Mouse (Mus musculus) myocyte (in vitro differentiated cells): Measurements from ENCODE around the gene Nfatc2. TPM values are rescaled to one million over a fixed set of nuclear protein-coding genes. Genes with fewer than 3 reads are reported as not detected.
A peak's percentile ranks its signal among the peaks of the same experiment; 100 is the strongest.

Experiments used
- H3K27me3 ChIP-seq: one replicate; pipeline ENCODE4 v1.6.1; 2011; ENCODE audit not compliant: control insufficient read depth, insufficient read depth, insufficient read length
- H3K36me3 ChIP-seq: one replicate; pipeline ENCODE4 v1.6.1; 2011; ENCODE audit not compliant: control insufficient read depth, insufficient read depth
- H3K4me2 ChIP-seq: one replicate; pipeline ENCODE4 v1.6.1; 2011; ENCODE audit warnings: low read depth, control low read depth
- H3K4me3 ChIP-seq: one replicate; pipeline ENCODE4 v1.5.1; 2011; ENCODE audit warnings: mild to moderate bottlenecking, control low read depth, moderate library complexity
- H3K79me2 ChIP-seq: one replicate; pipeline ENCODE4 v1.6.1; 2011; ENCODE audit not compliant: control insufficient read depth, insufficient read depth
- H3ac ChIP-seq: one replicate; pipeline ENCODE4 v1.6.1; 2011; ENCODE audit not compliant: control insufficient read depth, insufficient read length
- CEBPB ChIP-seq: IDR thresholded peaks from 2 replicates; pipeline ENCODE4 v1.6.1; 2011; ENCODE audit warnings: mild to moderate bottlenecking, moderate library complexity; ENCODE audit not compliant: poor library complexity, insufficient read depth, severe bottlenecking
- E2F4 ChIP-seq: IDR thresholded peaks from one replicate; pipeline ENCODE4 v1.6.1; 2011; ENCODE audit warnings: mild to moderate bottlenecking, control low read depth, moderate library complexity; ENCODE audit not compliant: insufficient read depth
- MAX ChIP-seq: IDR thresholded peaks from one replicate; pipeline ENCODE4 v1.6.1; 2011; ENCODE audit warnings: low read depth, mild to moderate bottlenecking, control low read depth
- MYOD1 ChIP-seq, 3 experiments: IDR thresholded peaks; one replicate each; pipeline ENCODE4 v1.6.1; 2011; ENCODE audit warnings: control low read depth in 2 of 3, low read depth in 2 of 3, mild to moderate bottlenecking in 2 of 3, moderate library complexity in 1 of 3; ENCODE audit not compliant: insufficient read length in 2 of 3, control insufficient read depth in 1 of 3
- MYOG ChIP-seq, 3 experiments: IDR thresholded peaks; one replicate each; pipeline ENCODE4 v1.6.1; 2011; ENCODE audit warnings: control low read depth in 2 of 3, low read depth in 2 of 3, mild to moderate bottlenecking in 2 of 3; ENCODE audit not compliant: insufficient read length in 2 of 3, control insufficient read depth in 1 of 3, insufficient read depth in 1 of 3
- POLR2A ChIP-seq: IDR thresholded peaks from one replicate; pipeline ENCODE4 v1.6.1; 2011; ENCODE audit warnings: low read depth, mild to moderate bottlenecking, control low read depth, moderate library complexity; ENCODE audit not compliant: insufficient read length
- POLR2AphosphoS2 ChIP-seq: IDR thresholded peaks from one replicate; pipeline ENCODE4 v1.6.1; 2011; ENCODE audit warnings: low read depth, control low read depth; ENCODE audit not compliant: insufficient read length
- REST ChIP-seq: IDR thresholded peaks from one replicate; pipeline ENCODE4 v1.6.1; 2011; ENCODE audit warnings: mild to moderate bottlenecking, control low read depth, moderate library complexity; ENCODE audit not compliant: insufficient read depth, insufficient read length
- SRF ChIP-seq: IDR thresholded peaks from one replicate; pipeline ENCODE4 v1.6.1; 2011; ENCODE audit warnings: low read depth; ENCODE audit not compliant: control insufficient read depth, insufficient read length
- TCF12 ChIP-seq: IDR thresholded peaks from one replicate; pipeline ENCODE4 v1.6.1; 2011; ENCODE audit warnings: mild to moderate bottlenecking, control low read depth; ENCODE audit not compliant: poor library complexity, insufficient read depth, severe bottlenecking
- TCF3 ChIP-seq: IDR thresholded peaks from one replicate; pipeline ENCODE4 v1.6.1; 2011; ENCODE audit warnings: low read depth, control low read depth; ENCODE audit not compliant: insufficient read length
- USF1 ChIP-seq: IDR thresholded peaks from one replicate; pipeline ENCODE4 v1.6.1; 2011; ENCODE audit warnings: low read depth, mild to moderate bottlenecking, control low read depth, moderate library complexity
- polyA plus RNA-seq: library from polyadenylated mRNA; unstranded; fragments of >200 nt; fragmentation: generic; extraction: Trizol; gene quantifications from one replicate; pipeline ENCODE4 v1.2.1, GENCODE M21; 2012; ENCODE audit warnings: missing spikeins

Nfatc2 gene
- polyA plus RNA-seq, 1 experiment, result 0.55 TPM

DNA sequence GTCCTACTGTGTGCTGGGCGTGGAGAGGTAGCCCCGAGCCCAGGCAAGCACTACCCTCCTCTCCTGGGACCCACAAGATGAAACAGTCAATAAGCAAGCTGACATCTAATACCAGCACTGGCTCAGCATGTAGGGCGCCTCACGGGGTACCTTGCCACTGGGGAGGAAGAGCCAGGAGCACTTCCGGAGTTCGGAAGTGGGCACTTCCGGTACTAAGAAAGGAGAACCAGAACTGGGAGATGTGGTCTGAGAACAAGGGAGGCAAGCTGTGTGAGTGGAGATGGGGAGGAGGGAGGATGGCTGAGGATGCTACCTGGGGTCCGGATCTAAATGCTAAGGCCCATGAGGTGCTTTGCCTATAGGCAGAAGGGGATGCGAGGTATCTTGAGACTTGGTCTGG is 128.0 kb downstream of the Nfatc2 start:
- H3K4me2 ChIP-seq, result no peak overlapping the region
- no peaks in the 10 kb centered on the region for H3K36me3 ChIP-seq
- H3K4me3 ChIP-seq, result no peak overlapping the region
- no peaks in the 10 kb centered on the region for H3K27me3 ChIP-seq
- no peaks in the 10 kb centered on the region for H3K79me2 ChIP-seq
- no peak overlapping the region for H3ac ChIP-seq
- no peak for TF ChIP-seq MYOG (IDR thresholded peaks at IDR 0.05; ENCODE audit: control insufficient read depth in 1 of 3, insufficient read depth in 1 of 3, insufficient read length in 2 of 3, low read depth in 2 of 3)
- no peak for TF ChIP-seq TCF12
- no peak for TF ChIP-seq MAX
- no peak for TF ChIP-seq SRF
- no peak for TF ChIP-seq TCF3
- TF ChIP-seq CEBPB, result no peak
- no peak for TF ChIP-seq POLR2AphosphoS2
- TF ChIP-seq MYOD1 (IDR thresholded peaks at IDR 0.05; ENCODE audit: control insufficient read depth in 1 of 3, insufficient read length in 2 of 3, low read depth in 2 of 3), result no peak
- no peak for TF ChIP-seq POLR2A
- TF ChIP-seq USF1, result no peak
- no peak for TF ChIP-seq REST
- TF ChIP-seq E2F4, result no peak

DNA sequence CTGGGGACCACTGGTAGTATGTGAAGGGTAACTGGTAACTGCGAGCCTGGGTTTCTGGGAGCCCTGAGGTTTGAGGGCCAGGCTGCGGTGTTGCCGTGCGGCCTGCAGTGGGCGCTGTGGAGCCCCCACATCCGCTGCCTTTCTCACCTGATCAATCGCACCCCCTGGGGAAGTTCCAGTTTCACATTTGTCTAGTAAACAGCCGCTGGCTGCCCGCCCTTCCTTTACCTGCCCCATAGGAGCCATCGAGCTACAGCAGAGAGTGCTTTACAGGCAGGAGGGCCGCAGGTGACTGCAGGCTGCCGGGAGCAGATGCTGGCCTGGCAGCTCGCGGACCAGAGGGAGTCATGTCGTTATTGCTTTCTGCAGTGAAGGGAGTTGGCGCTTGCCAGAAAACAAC is 128.6 kb downstream of the Nfatc2 start:
- Histone ChIP-seq H3K27me3 (no peaks in the 10 kb centered on the region), H3K4me2 (no peak overlapping the region), H3ac (no peak overlapping the region), H3K79me2 (no peaks in the 10 kb centered on the region), H3K36me3 (no peaks in the 10 kb centered on the region), H3K4me3 (no peak overlapping the region)
- TF ChIP-seq MAX (no peak), USF1 (no peak), MYOG (IDR thresholded peaks at IDR 0.05; ENCODE audit: control insufficient read depth in 1 of 3, insufficient read depth in 1 of 3, insufficient read length in 2 of 3, low read depth in 2 of 3) (no peak), REST (no peak), E2F4 (no peak), TCF3 (no peak), MYOD1 (IDR thresholded peaks at IDR 0.05; ENCODE audit: control insufficient read depth in 1 of 3, insufficient read length in 2 of 3, low read depth in 2 of 3) (no peak), CEBPB (no peak), POLR2A (no peak), SRF (no peak), POLR2AphosphoS2 (no peak), TCF12 (no peak)

DNA sequence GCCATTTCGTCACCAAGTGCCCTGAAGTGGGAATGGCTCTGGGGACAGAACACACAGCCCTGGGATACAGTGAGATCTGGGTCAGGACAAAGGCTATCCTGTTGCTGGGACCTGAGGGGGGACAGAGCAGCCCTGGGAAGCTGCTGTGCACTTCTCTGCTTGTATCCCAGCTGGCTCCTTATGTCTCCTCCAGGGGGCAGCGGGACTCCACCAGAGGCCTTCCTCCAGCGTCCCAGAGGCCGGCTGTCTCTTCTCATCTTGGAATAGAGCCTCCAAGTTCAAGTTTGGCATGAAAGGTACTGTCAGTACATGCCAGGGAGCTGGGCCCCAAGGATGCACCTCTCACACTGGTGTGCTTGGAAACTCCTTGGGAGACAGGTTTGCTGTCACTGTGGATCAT is 132.4 kb downstream of the Nfatc2 start:
- Histone ChIP-seq H3K4me2 (no peak overlapping the region), H3K36me3 (no peaks in the 10 kb centered on the region), H3K4me3 (no peak overlapping the region), H3K79me2 (no peaks in the 10 kb centered on the region), H3K27me3 (no peaks in the 10 kb centered on the region), H3ac (no peak overlapping the region)
- TF ChIP-seq POLR2A, result no peak
- no peak for TF ChIP-seq POLR2AphosphoS2
- TF ChIP-seq MAX, result no peak
- TF ChIP-seq USF1, result no peak

DNA sequence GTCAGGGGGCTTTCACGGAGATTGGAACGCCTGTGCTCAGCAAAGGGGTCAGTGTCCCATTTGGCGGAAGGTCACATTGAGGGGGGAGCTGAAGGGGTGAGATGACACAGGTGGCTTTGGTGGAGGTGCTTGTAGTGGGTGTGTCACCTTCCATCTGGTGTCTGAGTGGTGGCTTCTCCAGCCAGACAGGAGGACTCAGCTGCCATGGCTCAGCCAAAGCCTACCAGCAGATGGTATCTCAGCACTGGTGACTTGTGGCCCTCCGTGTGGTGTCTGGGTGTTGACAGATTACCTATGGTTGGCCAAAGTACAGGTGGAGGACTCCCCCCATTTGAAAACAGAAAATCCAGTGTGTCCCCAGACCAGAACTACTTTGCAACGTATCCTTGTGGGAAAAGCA is 134.3 kb downstream of the Nfatc2 start:
- H3K27me3 ChIP-seq, result no peaks in the 10 kb centered on the region
- H3K4me2 ChIP-seq, result peak overlapping the region; percentile 57
- TF ChIP-seq E2F4, result no peak
- no peak for TF ChIP-seq MYOG (IDR thresholded peaks at IDR 0.05; ENCODE audit: control insufficient read depth in 1 of 3, insufficient read depth in 1 of 3, insufficient read length in 2 of 3, low read depth in 2 of 3)
- TF ChIP-seq TCF3, result no peak
- no peak for TF ChIP-seq MYOD1 (IDR thresholded peaks at IDR 0.05; ENCODE audit: control insufficient read depth in 1 of 3, insufficient read length in 2 of 3, low read depth in 2 of 3)
- no peak for TF ChIP-seq REST
- no peak for TF ChIP-seq MAX
- no peak for TF ChIP-seq POLR2AphosphoS2
- no peak for TF ChIP-seq POLR2A
- no peak for TF ChIP-seq USF1
- TF ChIP-seq CEBPB, result no peak
- no peak for TF ChIP-seq TCF12
- no peak for TF ChIP-seq SRF

DNA sequence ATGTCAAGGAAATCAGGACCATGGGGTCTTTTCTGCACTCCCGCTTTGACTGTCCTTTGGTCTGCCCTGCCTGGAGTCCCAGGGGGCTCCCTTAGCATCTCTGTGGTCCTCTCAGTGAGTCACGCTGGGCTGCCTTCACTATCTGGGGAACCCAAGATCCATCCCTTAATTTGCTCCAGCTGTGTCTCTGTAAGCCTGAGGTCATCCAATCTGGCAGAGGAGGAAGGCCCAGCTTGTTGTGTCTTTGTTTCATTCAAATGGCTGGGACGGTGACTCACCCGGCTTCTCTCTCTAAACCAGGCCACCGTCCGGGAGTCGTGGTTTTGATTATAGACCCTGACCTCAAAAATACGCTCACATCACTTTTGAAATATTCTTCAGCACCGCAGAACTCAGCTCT is 135.4 kb downstream of the Nfatc2 start:
- TF ChIP-seq SRF (no peak), REST (no peak), MYOG (IDR thresholded peaks at IDR 0.05; ENCODE audit: control insufficient read depth in 1 of 3, insufficient read depth in 1 of 3, insufficient read length in 2 of 3, low read depth in 2 of 3) (no peak), POLR2A (no peak), POLR2AphosphoS2 (no peak), TCF3 (no peak), CEBPB (0 out of 2 replicates have a peak, but pooled peaks have one; percentile 4), MYOD1 (IDR thresholded peaks at IDR 0.05; ENCODE audit: control insufficient read depth in 1 of 3, insufficient read length in 2 of 3, low read depth in 2 of 3) (peak in 2 of 3 experiments; percentile 15 to 34), USF1 (no peak), TCF12 (peak; percentile 66), MAX (no peak), E2F4 (no peak)
- no peak overlapping the region for H3K4me3 ChIP-seq
- peak overlapping the region; percentile 79 for H3K4me2 ChIP-seq
- no peaks in the 10 kb centered on the region for H3K27me3 ChIP-seq
- H3ac ChIP-seq, result no peak overlapping the region
- H3K79me2 ChIP-seq, result no peaks in the 10 kb centered on the region
- no peaks in the 10 kb centered on the region for H3K36me3 ChIP-seq

More for the DNA sequence above, 134.3 kb downstream of the Nfatc2 start:
- no peak overlapping the region for H3K4me3 ChIP-seq
- no peak overlapping the region for H3ac ChIP-seq
- H3K36me3 ChIP-seq, result no peaks in the 10 kb centered on the region
- H3K79me2 ChIP-seq, result no peaks in the 10 kb centered on the region
